Mouse (Mus musculus) testis, adult 2 months (tissue): ENCODE data around the gene Gm8978. TPM values are rescaled to one million over a fixed set of nuclear protein-coding genes. Genes with fewer than 3 reads are reported as not detected.
A peak's percentile ranks its signal among the peaks of the same experiment; 100 is the strongest.
"Not testable (repeated sequence)": the region's sequence is repeated elsewhere in the genome, so short reads cannot be mapped to it uniquely, and the experiment has no call there.

Experiments
- H3K27ac ChIP-seq: fragments of 200-500 bp; 2 replicates; pipeline ENCODE4 v1.5.1; 2012; ENCODE audit warnings: low read depth, low read length; ENCODE audit not compliant: control insufficient read depth, insufficient read depth
- H3K27me3 ChIP-seq: fragments of 200-500 bp; 2 replicates; pipeline ENCODE4 v1.6.1; 2012; ENCODE audit warnings: mild to moderate bottlenecking, low read length, moderate library complexity; ENCODE audit not compliant: control insufficient read depth, insufficient read depth
- H3K36me3 ChIP-seq: fragments of 200-500 bp; 2 replicates; pipeline ENCODE4 v1.6.1; 2012; ENCODE audit warnings: mild to moderate bottlenecking, low read length; ENCODE audit not compliant: control insufficient read depth, insufficient read depth
- H3K4me1 ChIP-seq: fragments of 200-500 bp; 2 replicates; pipeline ENCODE4 v1.6.1; 2012; ENCODE audit warnings: low read length; ENCODE audit not compliant: control insufficient read depth, insufficient read depth
- H3K4me3 ChIP-seq: fragments of 200-500 bp; 2 replicates; pipeline ENCODE4 v1.5.1; 2012; ENCODE audit warnings: low read depth, mild to moderate bottlenecking, low read length, moderate library complexity, mixed read lengths; ENCODE audit not compliant: control insufficient read depth
- polyA plus RNA-seq: library from polyadenylated mRNA; depleted of rRNA; stranded (reverse); fragments of >200 nt; gene quantifications from 2 replicates; pipeline ENCODE4 v1.2.3, GENCODE M21; 2012; rRNA removed

Gm8978 gene
- not detected in 2 replicates for polyA plus RNA-seq

GRCm38 (mm10) chr19:33625152-33625551, at the start of gene Gm8978:
Gm8978 (minus strand) TSS chr19:33625252.
- not testable (repeated sequence) for H3K27me3 ChIP-seq

GRCm38 (mm10) chr19:33589626-33590302, 35.3 kb downstream of the Gm8978 start:
- peak overlapping the region; percentile 34 for H3K27ac ChIP-seq
- H3K36me3 ChIP-seq, H3K4me1 ChIP-seq, H3K27me3 ChIP-seq: not testable (repeated sequence)
- H3K4me3 ChIP-seq: peak overlapping the region; percentile 81

More at GRCm38 (mm10) chr19:33625152-33625551, at the start of gene Gm8978:
- H3K4me3 ChIP-seq, H3K27ac ChIP-seq, H3K36me3 ChIP-seq, H3K4me1 ChIP-seq: not testable (repeated sequence)

- H3K27ac ChIP-seq, H3K27me3 ChIP-seq, H3K36me3 ChIP-seq: not testable (repeated sequence)
Measured at GRCm38 (mm10) chr19:33568551-33568950, 56.5 kb downstream of the Gm8978 start.

More at GRCm38 (mm10) chr19:33568551-33568950, 56.5 kb downstream of the Gm8978 start:
- H3K4me1 ChIP-seq, H3K4me3 ChIP-seq: not testable (repeated sequence)

Other genes with a start within 250 kb of the Gm8978 start
- gene Rnls, start 233.0 kb downstream of the Gm8978 start, polyA plus RNA-seq: 128 and 133 TPM in 2 replicates
- not detected in 2 replicates for gene Lipo4, start 107.5 kb downstream of the Gm8978 start, polyA plus RNA-seq
- gene Lipo2, start 126.1 kb upstream of the Gm8978 start, polyA plus RNA-seq: 0.73 and 1.4 TPM in 2 replicates
- gene Lipo3, start 136.7 kb upstream of the Gm8978 start, polyA plus RNA-seq: 2.4 and 3.2 TPM in 2 replicates
- not detected in 2 replicates for gene Lipo1, start 162.2 kb upstream of the Gm8978 start, polyA plus RNA-seq